Mouse (Mus musculus): Measurements from ENCODE around the gene Cyb5rl.

Cyb5rl gene

DNA sequence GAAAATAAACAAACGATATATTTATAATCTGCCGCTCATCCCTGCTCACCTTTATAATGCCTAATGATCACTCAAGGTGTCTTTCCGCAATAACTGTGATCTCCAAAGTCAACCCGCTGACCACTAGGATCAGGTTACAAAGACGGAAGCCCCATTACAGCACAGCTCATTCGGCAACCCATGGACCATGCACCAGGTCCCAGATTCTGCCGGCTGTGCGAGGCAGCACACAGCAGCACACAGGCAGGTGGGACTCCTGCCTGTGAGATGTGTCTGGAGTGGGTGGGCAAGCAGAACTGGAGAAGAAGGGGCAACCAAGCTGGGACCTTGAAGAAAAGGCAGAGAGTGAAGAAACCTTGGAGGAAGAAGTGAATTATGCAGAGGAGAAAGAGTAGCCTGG is 47.5 kb downstream of the Cyb5rl start:
- DNase-seq (ENCODE audit: low spot score), result no peak

DNA sequence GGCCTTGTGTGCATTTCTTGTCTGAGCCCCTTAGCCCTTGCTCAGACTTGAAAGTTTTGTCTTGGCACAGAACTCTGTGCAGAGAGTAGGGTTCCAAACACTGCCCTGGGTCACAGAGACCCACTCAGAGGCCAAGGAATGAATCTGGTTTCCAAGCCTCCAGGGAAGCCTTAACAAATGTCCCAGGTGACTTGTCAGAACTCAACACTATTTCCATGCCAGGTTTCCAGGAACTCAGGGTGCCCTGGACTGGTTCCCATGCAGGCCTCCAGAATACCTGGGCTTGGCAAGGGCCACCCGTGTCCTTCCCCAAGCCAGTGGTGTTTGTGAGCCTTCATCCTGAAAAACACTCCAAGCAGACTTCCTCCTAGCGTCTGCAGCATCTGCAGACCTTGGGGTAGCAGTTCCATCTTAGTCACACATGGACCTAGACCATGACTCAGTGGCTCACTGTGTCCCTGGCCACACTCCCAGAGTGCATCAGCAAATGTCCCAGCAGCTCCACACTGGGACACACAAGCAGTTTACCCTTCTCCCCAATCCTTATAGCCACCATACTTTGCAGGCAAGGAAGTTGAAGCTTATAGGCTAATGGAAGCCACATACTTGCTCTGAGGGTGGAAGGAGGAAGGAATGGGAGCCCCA is 51.1 kb downstream of the Cyb5rl start:
- no peak for DNase-seq (ENCODE audit: low spot score)

DNA sequence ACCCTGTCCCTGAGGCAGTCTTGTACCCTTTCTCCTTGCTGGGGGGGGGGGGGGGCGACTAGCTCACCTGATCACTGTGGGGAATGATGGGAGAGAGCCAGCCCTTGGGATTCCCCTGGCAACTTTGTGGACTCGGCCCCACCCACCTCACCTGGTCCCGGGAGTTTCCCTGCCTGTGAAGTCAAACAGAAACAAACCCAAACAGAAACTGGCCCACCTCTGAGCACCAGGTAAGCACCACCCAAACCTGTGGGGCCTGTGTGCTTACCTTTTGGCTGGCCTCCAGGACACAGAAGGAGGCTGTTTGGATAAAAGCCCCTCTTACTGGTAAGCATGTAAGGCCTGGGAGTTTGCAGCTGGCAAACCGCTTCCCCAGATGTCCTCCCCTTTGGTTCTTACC is 52.3 kb downstream of the Cyb5rl start:
- no peak for DNase-seq (ENCODE audit: low spot score)

DNA sequence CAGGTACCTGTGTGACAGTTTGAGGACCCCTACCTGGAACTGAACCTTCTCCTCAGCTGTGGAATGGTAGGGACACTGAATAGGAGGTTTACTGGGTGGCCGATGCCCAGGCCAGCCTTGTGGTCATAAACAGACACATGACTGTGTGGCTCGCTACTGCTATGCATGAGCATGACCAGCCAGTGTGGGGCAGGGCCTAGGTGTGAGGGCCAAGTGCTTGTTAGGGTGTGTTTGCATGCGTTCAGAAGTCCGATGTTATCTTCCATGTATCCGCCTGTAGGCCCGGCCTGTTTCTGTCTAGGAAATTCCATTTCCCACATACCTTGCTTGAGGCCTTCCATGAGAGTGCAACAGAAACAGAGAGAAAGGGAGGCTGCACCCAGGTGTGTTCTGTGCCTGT is 53.9 kb downstream of the Cyb5rl start:
- no peak for DNase-seq (ENCODE audit: low spot score)

DNA sequence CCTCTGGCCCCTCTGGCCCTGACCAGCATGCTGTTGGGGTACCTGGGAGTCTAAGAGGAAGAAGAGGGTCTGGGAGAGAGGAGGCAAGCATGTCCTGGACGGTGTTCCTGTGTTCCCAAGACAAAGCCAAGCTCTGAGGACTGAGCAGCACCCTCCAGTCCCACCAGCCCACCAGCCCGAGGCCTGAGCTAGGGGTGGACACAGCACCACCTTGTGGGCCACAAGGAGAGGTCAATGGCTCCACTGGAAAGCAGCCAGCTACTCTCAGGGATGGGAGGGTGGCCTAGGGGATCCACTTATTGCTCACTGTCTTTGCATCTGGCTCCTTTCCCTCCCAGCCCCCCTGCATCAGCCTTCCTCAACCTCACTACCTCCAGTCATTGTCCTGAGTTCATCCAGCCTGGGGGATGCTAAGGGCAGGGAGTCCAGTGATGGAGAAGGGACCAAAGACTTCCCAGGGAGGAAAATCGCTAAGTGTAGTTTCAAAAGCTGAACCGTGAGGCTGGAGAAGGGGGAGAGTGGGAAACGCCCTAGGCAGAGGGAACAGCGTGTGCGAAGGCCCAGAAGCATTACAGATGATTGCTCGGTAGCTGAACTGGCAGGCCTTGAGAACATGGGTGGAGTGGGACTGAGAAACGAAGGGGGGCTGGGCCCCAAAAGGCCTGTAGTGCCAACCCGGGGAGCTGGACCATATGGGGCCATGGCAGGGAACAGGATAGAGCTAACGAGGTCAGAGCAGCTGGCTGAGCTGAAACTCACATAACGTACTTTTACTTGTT is 54.6 kb downstream of the Cyb5rl start:
- DNase-seq (ENCODE audit: low spot score), result peak; percentile 23

DNA sequence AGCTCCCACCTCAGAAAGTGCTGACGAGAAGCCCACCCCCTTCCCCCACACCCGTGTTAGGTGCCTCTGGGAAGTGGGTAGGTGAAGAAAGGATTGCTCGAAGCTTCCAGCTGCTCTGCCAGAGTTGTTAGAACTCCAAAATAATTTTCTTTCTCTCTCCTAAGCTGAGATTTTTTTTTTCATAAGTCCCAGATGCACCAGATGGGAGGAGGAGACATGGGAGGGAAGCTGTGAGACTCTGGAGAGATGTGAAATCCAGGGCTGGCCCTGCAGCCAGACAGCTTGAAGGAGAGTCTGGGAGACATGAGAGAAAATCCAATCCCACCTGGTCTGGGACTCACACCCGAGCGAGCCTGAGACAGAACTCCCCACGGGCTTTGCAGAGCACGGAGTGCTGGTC is 57.6 kb downstream of the Cyb5rl start:
- no peak for DNase-seq (ENCODE audit: low spot score)

DNA sequence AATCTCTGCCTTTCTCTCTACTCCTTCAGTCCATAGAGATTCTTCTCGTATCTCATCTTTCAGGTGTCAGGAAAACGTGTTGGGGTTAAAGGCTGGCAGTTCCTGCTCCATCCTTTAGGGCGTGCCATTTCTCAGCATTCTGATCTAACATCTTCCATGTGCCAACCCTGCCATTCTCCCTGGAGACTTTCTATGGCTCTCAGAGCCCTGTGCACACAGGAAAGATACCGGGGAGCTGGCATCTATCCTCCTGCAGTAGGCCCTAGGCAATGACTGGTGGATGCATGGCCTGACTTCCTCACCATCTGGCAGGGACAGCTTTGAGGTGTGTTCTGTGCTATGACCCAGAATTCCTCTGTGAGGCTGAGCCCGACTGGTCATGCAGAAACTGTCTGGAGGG is 58.3 kb downstream of the Cyb5rl start:
- DNase-seq (ENCODE audit: low spot score), result no peak

DNA sequence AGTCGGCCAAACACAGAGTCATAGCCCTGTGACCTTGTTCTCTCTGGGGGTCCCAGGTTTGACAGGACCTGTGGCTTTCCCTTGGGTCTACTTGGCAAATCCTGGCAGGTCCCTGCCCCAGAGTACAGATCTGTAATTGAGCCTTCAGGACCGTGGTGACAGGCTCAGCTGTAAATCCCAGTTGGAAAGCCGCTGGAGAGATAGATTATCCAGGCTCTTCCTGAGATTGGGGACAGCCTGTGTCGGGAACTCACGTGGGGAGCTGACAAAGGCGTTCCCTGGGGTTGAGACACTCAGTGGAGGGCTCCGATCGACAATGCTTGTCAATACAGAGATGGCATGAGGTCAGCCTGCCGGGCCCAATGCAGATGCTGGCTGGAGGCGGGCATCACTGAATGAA is 59.6 kb downstream of the Cyb5rl start:
- no peak for DNase-seq (ENCODE audit: low spot score)

DNA sequence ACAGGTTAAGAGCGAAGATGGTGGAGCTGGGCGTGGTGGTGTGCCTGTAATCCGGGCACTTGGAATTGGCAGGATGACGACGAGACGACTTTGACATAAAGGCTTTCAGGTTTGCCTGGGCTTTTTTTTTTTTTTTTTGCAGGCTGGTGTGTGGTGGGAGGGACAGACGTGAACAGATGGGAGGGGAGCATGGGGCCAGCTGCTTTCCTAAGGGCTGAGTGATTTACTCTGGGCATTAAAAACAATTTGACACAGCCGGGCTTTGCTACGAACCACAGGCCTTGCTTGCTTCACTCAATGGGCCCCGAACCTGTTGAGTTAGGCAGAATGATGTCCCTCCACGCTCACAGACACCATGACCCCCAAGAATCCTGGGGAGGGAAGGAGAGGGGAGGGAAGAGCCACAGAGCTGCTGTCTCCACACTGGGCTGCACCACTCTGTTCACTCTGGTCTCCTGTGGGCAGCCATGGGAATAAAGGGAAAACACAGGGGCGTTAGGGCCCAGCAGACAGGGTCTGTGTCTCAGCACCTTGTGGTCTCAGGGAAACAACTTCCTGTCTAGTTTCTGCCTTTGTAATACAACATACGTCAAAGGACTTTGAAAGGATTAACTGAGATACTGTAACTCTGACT is 60.2 kb downstream of the Cyb5rl start:
- DNase-seq (ENCODE audit: low spot score), result no peak

DNA sequence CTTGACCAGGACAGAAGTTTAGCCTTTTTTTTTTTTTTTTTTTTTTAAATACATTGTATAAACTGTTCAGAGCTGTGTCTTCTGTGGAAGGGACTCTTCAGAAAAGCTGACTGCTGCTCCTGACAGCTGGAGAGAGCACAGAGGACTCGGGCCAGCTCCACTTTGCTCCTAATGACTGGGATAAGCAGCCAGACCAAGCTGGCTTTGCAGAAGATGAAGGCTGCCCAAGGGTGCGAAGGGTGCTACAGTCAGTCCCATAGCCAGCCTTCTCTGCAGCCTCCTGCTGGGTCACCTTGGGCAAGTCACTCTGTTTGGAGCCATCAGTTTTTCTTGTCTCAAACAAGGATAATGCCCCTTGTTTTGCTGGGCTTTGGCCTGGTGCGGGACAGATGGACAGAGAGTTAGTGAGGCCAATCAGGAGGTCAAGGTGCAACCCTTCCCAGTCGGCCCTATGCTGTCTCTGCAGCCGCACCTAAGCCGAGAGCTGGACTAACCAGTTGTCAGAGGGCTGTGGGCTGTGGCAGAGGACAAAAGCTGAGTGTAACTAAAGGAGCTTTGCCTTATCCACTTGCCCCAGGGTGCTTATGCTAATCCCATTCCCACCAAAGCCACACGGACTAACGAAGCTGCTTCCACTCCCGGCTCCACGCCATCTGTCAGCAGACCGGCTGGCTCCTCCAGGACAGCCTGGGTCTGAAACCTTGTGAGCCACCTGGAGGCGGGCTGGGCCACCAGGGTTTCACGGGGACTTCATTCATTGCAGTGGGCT is 61.3 kb downstream of the Cyb5rl start:
- peak; percentile 34 for DNase-seq (ENCODE audit: low spot score)

DNA sequence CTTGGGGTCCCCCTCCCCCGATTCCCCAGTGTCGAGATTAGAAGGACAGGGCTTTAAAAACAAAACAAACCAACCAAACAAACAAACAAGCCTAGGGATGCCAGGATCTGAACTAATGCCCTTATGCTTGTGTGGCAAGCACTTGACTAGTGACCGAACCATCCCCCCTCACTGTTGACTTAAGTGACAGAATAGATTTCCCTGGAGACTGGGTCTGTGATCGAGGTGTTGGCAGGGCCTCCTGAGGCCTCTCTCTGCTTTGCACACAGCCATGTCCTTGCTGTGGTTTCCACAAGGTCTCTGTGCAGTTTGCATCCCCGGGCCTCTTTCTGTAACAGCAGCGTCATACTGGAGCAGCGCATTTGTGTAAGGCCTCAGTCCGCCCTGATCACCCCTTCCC is 62.6 kb downstream of the Cyb5rl start:
- DNase-seq (ENCODE audit: low spot score), result no peak

DNA sequence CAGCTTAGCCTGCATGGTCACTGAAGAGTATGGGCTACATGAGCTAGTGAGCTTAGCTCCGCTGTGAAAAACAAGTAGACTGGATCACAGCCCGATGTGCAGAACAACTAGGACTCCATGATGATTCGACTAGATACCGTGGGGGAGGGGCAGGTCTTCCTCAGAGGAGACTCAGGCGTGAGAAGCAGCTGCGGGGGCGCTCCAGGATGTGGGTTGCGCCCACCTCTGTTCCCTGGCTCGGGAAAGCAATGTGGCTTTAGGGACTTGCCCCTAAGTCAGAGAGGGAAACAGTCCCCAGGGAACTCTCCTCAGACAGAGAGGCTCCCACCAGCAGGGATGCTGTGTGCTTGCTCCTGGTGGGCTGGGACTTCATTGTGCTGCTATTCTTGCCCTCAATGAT is 63.7 kb downstream of the Cyb5rl start:
- no peak for DNase-seq (ENCODE audit: low spot score)

DNA sequence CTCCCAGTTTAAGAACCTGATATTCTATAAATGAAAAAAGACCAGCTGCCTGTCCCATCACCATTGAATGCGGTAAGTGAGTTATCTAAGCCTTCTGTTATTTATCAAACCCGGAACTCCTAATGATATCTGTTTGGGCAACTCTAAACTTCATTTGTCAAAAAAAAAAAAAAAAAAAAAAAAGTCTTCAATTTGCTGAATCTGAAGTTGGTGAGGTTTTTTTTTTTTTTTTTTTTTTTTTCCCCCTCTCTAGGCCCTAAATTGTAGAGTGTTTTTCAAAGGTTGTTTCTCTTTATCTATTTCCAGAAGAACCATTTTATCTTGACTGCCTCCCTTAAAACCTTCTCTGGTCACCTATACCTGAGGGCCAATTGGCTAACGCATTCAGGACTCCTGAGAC is 68.1 kb downstream of the Cyb5rl start:
- DNase-seq (ENCODE audit: low spot score), result no peak

DNA sequence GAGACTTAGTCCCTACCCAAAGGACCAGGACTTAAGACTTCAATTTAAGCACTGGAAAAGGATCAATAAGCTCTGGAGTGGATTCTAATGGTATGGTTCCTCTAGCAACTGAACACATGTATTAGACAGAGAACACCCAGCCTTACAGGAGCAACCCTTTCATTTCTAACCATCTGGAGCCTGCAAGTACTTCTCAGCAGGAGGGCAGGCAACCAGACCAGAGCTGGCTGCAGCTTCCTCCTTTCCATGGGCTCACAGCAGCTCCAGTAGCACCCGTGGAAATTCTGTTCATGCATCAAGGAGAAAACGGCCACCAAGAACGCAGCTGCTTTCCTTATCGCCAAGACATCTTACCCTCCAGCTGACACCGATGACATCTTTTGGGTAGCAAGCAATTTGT is 68.9 kb downstream of the Cyb5rl start:
- DNase-seq (ENCODE audit: low spot score), result no peak

DNA sequence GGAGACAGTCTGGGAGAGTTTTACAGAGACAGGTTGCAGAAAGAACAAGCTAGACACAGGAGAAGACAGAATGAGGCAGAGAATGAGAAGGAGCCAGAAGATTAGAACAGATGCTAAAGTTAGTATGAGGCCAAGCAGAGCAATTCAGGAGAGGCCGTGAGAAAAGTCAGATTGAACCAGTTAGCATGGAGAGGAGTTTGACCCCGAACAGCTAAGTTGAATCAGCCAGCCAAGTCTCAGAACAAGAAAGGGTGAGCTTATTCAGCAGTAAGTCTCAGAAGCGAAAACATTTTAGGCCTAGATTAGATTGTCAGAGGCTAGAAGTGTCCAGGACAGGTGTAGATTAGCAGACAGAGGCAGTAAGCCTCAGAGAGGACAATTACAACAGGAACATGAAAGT is 69.7 kb downstream of the Cyb5rl start:
- DNase-seq (ENCODE audit: low spot score), result peak; percentile 42

All from yolk sac, embryonic 10.5 days (tissue).